Mouse (Mus musculus) lung, postnatal 36 days (tissue): ENCODE measurements at regions not wholly inside any gene's neighbourhood (a gene's known extent, or its start where the extent isn't known, plus 50 kb on each side); places are given as distances from the start of the nearest gene placed in this dataset.

Experiments
- DNase-seq: peaks from one replicate; pipeline ENCODE4 v3.0.0; 2022; ENCODE audit warnings: mixed read lengths

DNA sequence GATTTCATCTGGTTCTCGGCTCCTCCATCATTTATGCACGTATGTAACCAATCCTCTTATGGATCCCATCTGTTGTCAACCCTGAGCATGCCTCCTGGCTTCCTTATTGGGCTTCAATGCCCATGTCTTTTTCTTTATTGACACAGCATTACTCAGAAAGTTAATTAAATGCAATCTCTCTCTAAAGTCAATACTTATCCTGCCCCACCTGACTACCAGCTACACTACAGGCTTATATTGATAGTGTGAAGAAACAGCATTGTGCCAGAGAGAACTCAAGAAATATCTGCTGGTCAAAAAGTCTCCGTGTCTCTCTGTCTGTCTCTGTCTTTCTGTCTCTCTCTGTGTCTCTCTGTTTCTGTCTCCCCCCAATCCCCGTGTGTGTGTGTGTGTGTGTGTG lies 194.7 kb upstream of the Rfx3 start:
- no peak for DNase-seq

DNA sequence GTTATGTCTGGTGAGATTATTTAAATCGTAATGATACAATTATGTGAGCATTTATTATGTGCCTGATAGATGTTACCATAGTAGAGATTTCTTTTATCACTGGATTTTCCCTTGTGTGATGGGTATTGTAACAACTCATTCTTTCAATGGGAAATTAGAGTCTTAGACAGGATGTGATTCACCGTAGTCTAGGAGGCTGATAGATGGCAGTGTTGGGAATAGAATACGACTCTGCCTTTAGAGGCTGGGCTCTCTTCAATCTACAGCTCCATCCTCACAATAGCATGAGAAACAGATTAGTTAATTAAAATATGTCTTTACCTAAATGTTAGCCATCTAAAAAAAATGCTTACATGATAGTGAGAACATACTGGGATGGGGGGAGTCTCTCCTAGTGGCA lies 192.8 kb upstream of the Rfx3 start:
- no peak for DNase-seq

DNA sequence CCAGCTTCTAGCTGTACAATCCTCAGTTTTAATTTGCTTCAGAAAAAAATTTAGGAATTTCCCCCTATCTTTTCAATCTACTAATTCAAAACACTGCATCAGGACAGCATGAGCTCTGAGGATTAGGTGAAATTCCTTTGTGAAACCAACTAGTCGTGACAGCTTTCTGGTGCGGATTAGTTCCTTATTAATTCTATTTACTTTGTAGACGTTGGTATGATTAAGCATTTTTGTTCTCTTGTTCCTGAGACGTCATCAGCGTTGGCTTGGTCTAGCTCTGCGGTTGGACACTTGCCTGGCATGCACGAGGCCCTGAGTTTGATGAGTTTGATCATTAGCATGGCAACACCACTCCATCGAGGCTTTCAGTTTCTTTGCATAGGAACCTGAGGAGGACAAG lies 188.4 kb upstream of the Rfx3 start:
- DNase-seq = no peak

DNA sequence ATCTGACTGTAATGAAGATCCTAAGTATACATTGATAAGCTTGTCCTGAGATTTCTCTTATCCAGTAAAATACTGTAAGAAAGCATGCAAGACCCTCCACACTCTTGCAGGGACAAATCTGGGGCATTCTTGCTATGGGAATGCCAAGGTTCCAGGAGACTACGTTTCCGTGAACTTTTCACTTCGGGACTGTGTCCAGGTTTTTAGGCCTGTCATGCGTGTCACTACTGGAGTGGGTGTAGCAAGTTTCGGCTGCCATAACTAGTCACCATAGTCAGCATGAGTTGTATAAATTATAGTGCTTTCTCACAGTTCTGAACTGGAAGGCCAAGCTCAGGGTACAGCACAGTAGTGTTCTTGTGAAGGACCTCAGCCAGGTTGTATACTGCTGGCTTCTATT lies 185.9 kb upstream of the Rfx3 start:
- no peak for DNase-seq

DNA sequence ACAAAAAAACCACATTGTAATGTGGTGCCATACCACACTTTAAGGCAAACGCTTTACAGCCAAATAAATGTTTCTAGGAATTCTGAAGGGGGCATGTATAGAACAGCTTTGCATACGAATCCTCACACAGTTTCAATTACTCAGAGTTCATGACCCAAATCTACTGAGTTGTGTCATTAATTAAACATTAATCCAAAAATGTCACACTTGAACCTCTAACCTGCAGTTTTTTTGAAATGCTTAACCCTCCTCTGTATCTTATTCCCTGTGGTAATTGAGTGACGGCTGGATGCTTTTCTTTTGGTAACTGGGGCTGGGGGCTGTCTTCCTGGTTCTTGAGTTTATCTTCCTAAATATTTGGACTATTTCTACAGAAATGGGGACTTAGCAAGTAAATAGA lies 181.3 kb upstream of the Rfx3 start:
- DNase-seq = no peak

DNA sequence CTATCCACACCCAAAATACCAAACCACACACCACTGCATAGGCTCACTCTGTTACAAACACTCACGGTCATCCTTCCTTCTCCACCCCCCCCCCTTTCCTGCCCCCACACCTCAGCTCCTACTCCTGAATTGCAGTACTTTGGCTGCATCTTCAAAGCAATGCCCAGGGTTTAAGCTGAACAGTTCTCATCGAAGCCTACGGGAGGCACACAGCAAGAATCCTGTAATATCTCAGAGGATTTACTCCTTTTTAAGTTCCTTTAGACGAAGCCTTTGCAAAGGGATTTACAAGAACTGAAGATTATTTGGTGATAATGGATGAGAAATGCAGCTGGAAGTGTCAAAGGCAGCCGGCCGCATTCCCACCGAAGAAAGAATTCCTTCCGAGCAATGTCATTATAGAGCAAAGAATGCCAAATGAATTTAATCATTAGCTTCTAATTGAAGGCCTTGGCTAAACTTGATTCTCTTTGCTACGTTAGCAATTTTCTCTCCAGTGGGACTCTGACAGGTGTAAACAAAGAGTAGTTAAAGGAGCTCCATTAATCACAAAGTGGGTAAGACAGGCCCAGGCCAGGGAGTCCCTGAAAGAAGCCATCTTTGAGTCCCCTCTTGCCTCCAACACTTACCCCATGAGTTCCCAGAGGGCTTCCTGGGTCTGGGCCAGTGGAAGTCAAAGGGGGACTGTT lies 180.6 kb upstream of the Rfx3 start:
- DNase-seq = no peak

DNA sequence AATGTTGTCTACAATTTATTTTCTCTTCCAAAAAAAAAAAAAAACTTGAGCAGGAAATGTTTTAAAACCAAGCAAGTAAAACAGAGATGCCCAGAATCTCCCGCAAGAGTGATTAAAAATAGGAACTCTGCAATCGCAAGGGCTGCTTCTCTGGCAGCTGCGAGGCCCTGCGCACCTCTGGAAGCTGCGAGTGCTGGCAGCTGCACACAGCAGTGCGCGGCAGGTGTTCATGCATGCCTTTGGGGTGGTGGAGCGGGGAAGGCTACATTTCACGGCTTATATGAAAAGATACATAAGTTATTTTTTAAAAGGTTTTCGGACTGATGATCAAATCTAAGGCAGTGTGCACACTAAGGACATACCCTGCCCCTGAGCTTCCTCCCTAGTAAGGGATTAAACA lies 179.3 kb upstream of the Rfx3 start:
- no peak for DNase-seq

DNA sequence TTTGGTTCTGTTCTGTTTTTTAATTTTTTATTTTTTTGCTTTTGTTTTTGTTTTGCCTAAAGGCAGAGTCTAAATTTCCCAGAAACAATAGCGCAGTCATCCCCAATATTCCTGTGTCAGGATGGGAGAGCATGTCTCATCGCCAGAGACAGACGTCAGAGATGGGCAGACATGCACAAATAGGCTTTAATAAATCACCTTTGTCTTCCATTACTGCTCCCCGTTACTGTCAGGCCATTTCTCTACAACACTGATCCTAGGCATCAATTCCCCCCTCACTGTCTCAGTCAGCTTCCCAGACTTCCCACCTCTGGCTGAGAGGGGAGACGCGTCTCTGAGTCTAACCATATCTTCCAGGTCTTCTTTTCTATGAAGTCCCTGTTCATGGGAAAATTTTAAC lies 177.4 kb upstream of the Rfx3 start:
- no peak for DNase-seq

DNA sequence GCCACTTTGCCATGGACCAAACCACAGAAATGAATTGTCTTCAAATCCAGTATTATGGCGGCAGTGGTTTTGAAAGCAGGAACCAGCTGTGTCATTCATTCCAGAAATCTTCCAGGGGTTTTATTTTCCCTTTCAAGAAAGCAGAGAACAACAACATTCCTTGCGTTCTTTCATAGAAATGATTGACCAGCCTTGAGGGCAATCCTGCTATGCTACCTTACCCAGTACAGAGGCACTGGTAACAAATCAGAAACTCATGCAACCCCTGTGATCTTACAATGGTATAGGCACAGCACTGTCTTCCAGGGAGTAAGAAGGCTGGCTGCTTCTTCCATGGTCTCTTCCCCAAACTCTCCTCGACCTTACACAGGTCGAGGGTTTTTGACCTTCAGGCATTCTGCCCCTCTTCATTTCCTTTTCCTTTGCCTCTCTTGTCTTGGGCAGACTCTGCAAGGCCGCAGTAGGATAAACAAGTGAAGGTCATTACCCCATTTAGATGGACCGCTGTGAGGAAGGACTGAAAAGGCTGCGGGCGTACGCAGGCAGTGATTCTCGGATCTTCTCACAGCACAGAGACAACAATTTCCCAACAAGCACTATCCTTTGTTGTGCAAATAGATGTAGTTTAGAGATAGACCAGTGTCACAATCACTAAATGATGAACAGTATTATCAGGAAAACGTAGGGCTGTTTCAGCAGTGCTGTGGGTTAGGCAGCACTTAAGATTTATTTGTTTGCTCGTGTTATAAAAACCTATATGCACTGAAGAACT lies 171.6 kb upstream of the Rfx3 start:
- no peak for DNase-seq

DNA sequence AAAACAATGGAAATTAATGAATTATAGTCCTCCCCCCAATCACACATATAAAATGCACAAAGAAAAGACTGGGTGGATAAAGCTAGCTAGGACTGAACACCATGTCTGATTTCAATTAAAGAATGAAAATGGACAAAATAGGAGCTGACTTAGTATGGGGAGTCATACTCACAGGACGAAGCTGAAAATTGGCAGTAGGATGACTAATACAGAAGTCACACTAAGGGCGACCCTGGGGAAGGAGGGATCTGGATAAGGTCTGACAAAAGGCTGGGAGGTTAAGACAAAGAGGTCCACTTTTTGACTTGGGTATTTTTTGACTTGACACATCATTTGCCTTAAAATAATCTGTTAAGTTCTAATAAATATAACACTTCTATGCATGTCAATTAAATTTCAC lies 170.2 kb upstream of the Rfx3 start:
- no peak for DNase-seq

DNA sequence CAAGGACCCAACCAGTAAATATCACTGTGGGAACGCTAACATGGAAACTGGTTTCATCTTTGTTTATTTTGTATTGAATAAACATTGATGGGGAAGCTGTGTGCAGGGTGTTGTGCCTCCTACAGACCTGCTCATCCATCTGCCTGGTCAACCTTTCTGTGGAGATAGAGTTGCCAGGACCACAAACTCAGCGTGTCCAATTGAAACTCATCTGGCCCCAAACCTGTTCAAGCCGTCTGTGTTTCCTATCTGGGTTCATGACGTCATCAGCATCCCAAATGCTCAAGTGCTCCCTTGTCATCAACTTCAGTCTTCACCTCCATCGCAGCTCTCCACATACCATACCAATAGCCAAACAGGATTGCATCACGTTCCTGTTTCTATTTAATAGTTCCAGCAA lies 167.1 kb upstream of the Rfx3 start:
- no peak for DNase-seq

DNA sequence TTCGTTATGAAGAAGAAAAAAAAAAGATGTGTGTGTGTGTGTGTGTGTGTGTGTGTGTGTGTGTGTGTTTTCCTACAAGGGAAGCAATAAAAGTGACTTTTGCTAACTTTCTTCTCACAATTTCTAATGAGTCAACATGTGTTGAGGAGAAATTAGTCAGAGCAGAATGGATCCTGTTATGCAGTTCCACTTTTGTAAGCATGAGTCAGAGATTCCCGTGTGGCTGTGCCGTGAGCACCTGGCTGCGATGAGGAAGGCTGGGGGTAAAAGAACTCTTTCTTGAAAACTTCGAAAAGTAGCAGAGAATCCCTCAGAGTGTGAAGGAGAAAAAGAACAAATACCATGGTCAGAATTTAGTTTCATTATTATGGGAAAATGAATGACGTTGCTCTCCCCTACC lies 165.9 kb upstream of the Rfx3 start:
- no peak for DNase-seq

DNA sequence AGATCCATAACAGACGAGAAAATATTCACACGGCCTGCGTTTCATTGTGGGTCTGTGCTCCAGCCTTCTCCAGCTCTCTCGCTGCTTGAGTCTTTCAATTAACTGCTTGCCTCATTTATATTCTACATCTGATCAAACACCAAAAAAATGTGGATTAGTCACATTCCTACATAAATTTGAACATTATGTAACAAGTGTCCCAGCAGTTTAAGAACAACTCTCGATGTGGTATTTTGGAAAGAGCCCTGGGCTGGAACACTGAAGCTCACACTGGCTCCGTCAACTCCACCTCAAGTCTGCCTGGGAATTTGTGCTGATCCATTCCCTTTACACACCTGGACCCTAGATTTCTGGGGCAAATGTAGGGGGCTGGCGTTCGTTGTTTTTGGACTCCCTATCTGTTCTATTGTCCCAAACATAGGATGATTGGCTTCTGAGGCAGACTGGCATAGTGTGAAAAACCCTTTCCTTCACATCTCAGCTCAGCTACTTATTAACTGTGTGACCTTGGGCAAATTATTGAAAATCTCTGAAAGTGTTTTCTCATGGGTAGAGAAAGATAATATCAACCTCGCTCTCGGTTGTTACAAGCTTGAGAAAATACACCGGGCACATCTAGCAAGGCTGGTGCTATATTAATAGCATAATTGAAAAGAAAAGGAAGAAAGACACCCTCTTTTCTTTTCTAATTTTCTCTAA lies 161.0 kb upstream of the Rfx3 start:
- DNase-seq = no peak

DNA sequence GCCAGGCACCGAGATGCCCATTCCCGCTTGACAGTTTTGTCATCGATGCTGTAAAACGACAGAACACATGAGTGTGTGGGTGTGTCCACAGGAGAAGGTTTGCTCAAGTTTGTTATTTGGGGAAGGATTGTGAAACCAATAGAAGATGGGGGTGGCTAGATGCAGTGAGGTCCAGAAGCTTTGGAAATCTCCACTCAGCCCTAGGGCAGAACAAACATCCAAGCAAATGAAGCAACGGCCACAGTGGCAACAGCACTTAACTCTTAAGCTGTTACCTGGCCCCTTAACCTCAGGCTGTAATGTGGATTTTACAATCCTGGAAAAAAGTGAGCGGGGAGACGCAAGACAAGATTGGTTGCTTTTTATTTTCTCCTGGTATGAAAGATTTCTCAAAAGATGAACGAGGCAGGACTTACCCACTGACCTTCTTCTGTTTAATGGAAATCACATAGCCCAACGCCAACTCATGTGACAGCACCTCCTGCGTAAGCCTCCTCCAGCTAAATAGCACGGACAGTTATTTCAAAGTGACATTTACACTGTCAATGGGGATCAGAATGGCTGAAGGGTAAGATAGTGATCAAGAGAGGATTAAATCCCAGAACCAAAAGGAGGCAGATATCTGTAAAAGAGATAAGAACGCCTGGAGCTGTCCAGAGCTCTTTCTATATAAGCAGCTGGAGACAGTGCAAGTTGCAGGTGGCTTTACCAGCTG lies 156.6 kb upstream of the Rfx3 start:
- peak; percentile 51 for DNase-seq

DNA sequence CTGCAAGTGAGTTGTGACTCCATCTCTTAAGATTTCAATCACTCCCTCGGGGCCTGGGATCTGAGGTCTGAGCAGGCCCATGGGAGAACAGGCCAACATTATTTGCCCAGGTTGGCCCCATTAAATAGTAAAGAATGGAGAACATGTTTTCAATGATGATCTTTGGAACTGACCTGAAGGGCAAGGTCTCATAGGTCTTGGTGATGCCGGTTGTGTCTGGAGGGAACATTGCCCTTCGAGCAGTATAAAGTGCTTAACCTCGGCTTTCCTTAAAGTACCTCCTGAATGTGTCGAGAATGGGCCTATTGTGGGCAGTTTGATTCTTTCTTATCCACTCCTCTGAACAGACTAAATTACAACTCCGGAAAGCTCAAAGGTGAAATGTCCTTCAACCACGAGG lies 155.7 kb upstream of the Rfx3 start:
- DNase-seq = no peak

DNA sequence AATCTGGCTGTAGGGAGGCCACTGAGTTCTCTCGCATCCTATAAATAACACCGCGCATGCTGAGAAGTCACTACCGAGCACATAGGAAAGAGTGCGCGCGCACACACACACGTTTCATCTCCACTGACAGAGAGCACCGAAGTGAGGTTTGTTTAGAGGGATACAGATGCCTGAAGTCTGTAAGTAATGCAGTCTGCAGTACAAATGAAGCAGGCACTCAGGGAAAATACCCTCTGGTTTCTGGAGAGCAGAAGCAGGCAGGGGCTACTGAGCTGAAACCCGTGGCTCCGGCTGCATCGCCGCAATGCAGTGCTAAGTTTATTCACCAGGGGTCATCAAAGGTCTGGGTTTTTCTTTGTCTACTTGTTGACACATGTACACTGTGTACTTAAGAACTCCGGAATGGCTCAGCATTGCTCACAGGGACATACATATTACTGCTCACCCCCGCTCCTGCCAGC lies 155.0 kb upstream of the Rfx3 start:
- DNase-seq = peak; percentile 75

DNA sequence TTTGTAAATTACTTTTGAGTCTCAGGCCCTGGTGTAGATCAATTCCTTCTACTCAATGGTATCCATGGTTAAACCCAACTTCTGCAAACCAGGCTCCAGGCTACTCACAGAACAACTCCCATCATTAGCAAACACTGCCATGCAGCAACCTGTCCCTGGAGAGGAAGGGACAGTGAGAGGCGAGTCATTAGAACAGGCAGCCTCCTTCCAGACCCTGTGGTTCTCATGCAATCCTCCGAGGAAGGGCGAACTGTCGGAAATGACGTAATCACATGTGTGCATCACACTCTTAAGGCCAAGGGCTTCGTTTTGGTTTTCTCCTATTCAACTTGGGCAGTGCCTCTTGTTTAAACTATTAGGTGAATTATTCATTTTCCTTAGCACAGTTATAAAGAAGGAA lies 152.2 kb upstream of the Rfx3 start:
- no peak for DNase-seq

DNA sequence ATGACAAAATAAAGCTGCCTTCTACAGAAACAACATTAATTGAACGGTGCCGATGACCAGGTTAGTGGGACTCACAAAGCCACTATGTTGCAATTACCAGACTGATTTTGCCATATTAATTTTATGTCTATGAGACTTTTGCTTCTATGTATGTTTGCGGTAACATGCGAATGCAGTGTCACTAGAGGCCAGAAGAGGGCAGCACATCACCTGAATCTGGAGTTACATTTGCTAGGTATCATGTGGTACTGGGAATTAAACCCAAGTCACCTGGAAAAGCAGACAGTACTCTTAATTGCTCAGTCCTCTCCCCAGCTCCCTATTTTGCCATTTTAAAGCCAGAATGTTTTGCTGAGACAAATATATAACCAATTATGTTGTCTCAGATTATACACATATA lies 149.6 kb upstream of the Rfx3 start:
- peak; percentile 25 for DNase-seq

DNA sequence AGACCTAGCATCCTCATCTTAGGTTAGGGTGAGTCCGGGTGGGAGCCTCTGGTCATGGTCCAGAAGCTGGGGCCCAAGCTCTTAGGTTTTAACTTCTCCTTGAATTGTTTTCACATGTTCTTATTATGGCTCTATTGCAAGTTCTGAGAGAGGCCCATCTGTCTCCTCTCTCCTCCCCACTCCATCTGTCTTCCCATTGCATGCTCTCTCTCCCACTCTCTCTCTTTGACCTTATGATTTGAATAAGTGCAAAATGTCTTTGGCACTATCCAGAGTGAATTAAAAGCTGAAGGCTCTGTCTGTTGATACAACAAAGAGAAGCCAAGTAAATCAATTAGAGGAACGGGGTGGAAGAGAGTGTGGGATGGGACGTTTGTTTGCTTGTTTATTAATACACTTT lies 146.2 kb upstream of the Rfx3 start:
- DNase-seq = peak; percentile 15

DNA sequence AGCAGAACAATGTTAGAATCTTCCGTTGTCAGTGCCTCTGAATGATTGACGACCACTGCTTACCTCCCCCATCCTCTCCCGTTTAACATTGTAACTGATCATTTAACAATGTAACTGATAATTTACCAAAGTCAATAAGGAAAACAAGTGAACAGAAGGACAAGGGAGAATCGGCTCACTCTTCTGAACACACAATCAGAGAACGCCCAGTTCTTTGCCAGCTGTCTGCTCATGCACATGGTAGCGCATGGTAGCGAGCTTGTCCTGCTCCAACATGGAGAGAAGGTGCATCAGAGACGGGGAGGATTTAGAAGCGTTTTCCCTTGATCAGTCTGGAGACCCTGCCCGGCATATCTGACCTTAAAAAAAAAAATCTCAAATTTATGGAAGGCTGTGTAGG lies 126.6 kb upstream of the Rfx3 start:
- no peak for DNase-seq

DNA sequence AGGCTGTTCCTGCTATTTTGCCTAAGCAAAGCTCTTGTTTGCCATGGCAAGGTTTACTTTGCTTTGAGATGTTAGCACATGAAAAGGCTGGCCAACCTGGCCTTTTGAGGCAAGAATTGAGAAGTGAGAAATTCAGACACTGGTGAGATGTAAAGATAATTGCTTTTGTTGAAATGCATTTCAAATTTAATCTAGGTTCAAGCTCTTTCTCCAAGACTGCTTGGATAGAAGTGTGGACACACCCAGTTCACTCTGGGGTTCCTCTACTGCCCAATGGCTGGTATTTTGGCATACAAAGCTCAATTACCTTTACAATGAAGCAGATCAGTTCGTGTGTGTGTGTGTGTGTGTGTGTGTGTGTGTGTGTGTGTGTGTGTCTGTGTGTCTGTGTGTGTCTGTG lies 123.8 kb upstream of the Rfx3 start:
- no peak for DNase-seq

DNA sequence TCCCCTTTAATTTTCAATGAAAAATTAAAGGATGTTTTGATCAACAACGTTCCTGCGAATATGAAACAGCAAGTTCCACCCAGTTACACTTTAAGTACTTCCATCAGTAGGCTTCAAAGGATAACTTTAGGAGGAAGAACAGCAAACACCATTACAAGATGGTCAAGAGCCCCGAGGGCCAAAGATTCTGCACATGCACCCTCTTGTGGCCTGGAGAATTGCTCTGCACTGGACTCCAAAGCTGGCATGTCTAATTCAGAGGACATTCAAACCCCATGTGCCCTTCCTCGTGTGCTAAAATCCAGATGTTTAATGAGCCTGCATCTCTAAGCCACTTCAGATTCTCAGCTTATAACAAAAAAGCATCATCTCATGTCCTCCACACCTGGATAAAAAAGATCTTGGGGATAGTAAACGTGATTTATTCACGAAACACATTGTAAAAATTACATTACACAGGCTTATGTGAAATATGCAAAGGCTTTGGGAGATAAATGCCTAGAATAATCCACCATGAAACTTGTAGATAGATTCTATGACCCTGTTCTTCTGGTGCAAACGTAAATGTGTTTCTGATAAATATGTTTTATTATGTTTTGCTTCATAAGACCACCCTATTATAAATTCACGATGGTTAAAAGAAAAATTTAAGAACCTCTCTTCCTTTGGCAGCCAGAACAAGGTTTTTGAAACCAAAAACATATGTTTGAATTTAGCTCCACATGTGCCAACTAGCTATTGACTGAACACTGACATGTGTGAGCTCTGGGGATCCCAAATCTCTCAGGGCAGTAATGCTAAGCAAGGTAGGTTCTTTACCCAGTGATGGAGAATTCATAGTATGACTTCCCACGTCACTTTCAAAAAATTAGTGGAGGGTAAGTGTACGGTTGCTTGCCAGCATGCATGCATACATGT lies 100.6 kb upstream of the Rfx3 start:
- DNase-seq = no peak
